Mouse (Mus musculus) heart, embryonic 12.5 days (tissue): ENCODE data around the gene Ppp1r11. TPM values are rescaled to one million over a fixed set of nuclear protein-coding genes. Genes with fewer than 3 reads are reported as not detected.
A peak's percentile ranks its signal among the peaks of the same experiment; 100 is the strongest.

Experiments
- ATAC-seq: fragments of 200-750 bp; cut with Nextera tagmentation; 2 replicates; pipeline ENCODE4 v1.8.0; 2017; ENCODE audit warnings: moderate TSS enrichment, moderate library complexity; ENCODE audit not compliant: insufficient number of reproducible peaks, low FRiP score
- H3K27ac ChIP-seq: fragments of 300-500 bp; sonication (generic); 2 replicates; pipeline ENCODE4 v1.5.1; 2016; ENCODE audit warnings: mild to moderate bottlenecking, moderate library complexity; ENCODE audit not compliant: poor library complexity, severe bottlenecking
- H3K27me3 ChIP-seq: fragments of 300-500 bp; sonication (generic); replicated peaks from 2 replicates; pipeline ENCODE4 v1.6.1; 2016; ENCODE audit warnings: mild to moderate bottlenecking, moderate library complexity
- H3K36me3 ChIP-seq: fragments of 300-500 bp; sonication (generic); 2 replicates; pipeline ENCODE4 v1.6.1; 2016; ENCODE audit warnings: mild to moderate bottlenecking, moderate library complexity
- H3K4me1 ChIP-seq: fragments of 300-500 bp; sonication (generic); replicated peaks from 2 replicates; pipeline ENCODE4 v1.6.1; 2016; ENCODE audit warnings: mild to moderate bottlenecking
- H3K4me2 ChIP-seq: fragments of 300-500 bp; sonication (generic); 2 replicates; pipeline ENCODE4 v1.6.1; 2016; ENCODE audit warnings: mild to moderate bottlenecking, moderate library complexity
- H3K4me3 ChIP-seq: fragments of 300-500 bp; sonication (generic); 2 replicates; pipeline ENCODE4 v1.5.1; 2016; ENCODE audit warnings: mild to moderate bottlenecking
- H3K9ac ChIP-seq: fragments of 300-500 bp; sonication (generic); 2 replicates; pipeline ENCODE4 v1.6.1; 2016; ENCODE audit warnings: mild to moderate bottlenecking, moderate library complexity
- H3K9me3 ChIP-seq: fragments of 300-500 bp; sonication (generic); replicated peaks from 2 replicates; pipeline ENCODE4 v1.6.1; 2016; ENCODE audit warnings: mild to moderate bottlenecking, moderate library complexity
- WGBS: fragments of 180-500 bp; shearing (Covaris S2); methylation state at CpG from one replicate; pipeline ENCODE4 v1.1.7; 2016; 5-methylcytosine and 5-hydroxymethylcytosine counted together
- polyA plus RNA-seq: library from polyadenylated mRNA; unstranded; fragments of >200 nt; fragmentation: Nextera tagmentation; extraction: Ambion mirVana; gene quantifications from 2 replicates; pipeline ENCODE4 v1.2.1, GENCODE M21; 2016

Ppp1r11 gene
- polyA plus RNA-seq, 1 experiment from 2014 or later: 83.8 TPM

DNA sequence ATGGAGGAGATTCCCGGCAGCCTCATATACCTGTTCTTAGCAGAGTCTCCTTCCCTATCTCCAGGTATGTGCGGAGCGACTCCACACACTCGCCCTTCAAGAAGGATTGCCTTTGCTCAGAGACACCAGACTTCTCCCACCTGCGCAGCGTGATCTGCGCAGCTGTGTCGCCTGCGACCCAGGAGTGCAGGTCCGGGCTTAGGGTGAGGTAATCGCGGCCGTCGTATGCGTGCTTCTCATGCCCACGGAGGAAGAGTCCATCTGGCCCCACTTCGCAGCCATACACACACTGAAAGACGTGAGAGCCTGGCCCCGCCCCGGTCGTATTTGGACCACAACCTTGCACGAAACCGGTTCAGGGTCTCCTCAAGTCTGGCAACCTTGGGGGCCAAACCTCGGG, 36.9 kb upstream of the Ppp1r11 start:
- no peak for ATAC-seq
- no peak overlapping the region for H3K9ac ChIP-seq
- 6% methylated on average over 24 of the region's 24 CpGs for WGBS
- no peaks in the 10 kb centered on the region for H3K36me3 ChIP-seq
- H3K27ac ChIP-seq: no peak overlapping the region
- H3K4me1 ChIP-seq: peaks cover 4% of the 10 kb centered on the region; the same call in 1 of the 2 replicates
- H3K4me3 ChIP-seq: peak overlapping the region; percentile 33
- no peaks in the 10 kb centered on the region for H3K9me3 ChIP-seq
- peak overlapping the region; percentile 64 for H3K4me2 ChIP-seq
- H3K27me3 ChIP-seq: peaks cover 32% of the 10 kb centered on the region

DNA sequence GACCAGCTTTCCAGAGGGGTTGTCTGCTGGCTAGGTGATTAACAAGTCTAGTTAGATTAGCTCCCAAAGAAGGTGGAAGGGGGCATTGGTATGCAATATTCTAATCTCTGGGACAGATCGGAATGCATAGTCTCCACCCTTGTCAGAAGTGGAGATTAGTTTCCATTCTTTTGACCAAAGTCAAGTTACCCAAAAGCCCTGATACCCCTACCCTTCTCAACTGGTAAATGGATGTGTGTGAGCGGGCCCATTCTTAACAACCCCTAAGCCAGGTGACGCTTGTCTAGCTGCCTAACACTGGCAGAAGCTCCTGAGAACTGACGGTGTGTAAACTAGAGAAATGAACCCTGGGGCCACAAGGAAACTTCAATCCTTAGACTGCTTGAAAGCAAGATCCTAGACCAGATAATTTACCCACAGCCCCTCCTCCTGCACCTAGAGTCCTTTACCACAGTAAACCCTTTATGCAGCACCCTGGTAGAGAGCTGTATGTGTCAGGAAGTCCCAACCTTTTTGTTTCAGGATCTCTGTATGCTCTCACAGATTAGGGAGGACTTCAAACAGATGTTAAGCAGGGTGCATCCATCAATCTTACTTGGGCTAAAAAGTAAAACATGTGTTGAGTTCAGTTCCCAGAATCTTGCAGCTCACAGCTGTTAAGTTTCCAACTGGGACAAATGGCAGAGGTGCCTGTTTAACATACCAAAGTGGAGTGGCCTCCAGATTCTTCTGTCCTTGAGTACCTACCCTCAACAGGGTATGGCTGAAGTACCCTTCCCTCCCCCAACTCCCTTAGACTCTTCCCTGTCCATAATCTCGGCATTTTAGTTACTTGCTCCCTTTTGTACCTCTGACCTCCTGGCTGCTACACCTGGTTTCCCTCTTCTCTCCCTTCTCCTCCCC, 31.0 kb upstream of the Ppp1r11 start:
- no peaks in the 10 kb centered on the region for H3K9me3 ChIP-seq
- H3K36me3 ChIP-seq: no peaks in the 10 kb centered on the region
- H3K4me1 ChIP-seq: peaks cover 18% of the 10 kb centered on the region; the same call in 1 of the 2 replicates
- H3K4me3 ChIP-seq: no peak overlapping the region
- H3K4me2 ChIP-seq: no peak overlapping the region
- no peak overlapping the region for H3K27ac ChIP-seq
- peaks cover 19% of the 10 kb centered on the region for H3K27me3 ChIP-seq
- no peak for ATAC-seq
- no peak overlapping the region for H3K9ac ChIP-seq
- WGBS: 29% methylated on average over 5 of the region's 5 CpGs

- peaks cover 18% of the 10 kb centered on the region; the same call in 1 of the 2 replicates for H3K4me1 ChIP-seq
- ATAC-seq: no peak
- no peaks in the 10 kb centered on the region for H3K9me3 ChIP-seq
- H3K36me3 ChIP-seq: no peaks in the 10 kb centered on the region
- H3K4me3 ChIP-seq: peak overlapping the region; percentile 39
- H3K4me2 ChIP-seq: peak overlapping the region; percentile 66
- H3K27ac ChIP-seq: no peak overlapping the region
- WGBS: 5% methylated on average over 4 of the region's 4 CpGs
- peaks cover 14% of the 10 kb centered on the region; the same call in 1 of the 2 replicates for H3K27me3 ChIP-seq
- no peak overlapping the region for H3K9ac ChIP-seq
These were observed 30.3 kb upstream of the Ppp1r11 start for GRCm38 (mm10) chr17:36981845-36982244.

DNA sequence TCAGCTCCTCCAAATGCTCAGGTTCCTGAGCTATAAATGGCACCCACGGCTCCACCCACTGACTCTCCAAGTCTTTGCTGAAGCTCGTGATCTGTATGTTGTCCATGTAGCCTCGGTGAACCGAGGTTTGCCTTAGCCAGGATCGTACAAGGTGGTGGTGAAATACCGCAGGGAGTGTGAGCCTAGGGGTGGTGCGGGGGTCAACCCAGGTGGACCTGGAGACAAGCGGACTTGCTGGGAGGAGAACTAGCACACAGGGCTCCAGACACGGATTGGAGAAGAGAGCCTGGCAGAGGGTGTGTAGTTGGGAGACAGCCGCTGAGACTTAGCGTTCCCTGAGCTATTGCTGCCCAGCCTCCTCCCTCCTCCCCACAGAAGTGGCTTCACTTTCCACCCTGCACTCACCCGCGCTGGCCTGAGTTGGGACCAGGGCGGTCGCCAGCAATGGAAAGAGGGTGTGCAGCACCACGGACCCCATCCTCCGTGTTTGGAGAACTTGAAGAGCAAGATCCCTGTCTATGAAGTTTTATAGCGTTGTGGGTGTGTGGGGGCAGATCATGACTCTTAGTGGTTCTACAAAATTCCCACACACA, 29.8 kb upstream of the Ppp1r11 start, which contains the start of gene 2410137M14Rik:
TSS of gene 2410137M14Rik (minus strand) at position 17 of the 593 bp plus-strand sequence.
- ATAC-seq: peak; percentile 39; the same call in 1 of the 2 replicates
- H3K9me3 ChIP-seq: no peaks in the 10 kb centered on the region
- H3K9ac ChIP-seq: peak within 1 kb of the TSS; percentile 58; the same call in 1 of the 2 replicates
- 4% methylated on average over 18 of the region's 18 CpGs for WGBS
- peak within 1 kb of the TSS; percentile 66 for H3K4me2 ChIP-seq
- no peaks in the 10 kb centered on the region for H3K36me3 ChIP-seq
- no peak within 1 kb of the TSS for H3K27ac ChIP-seq
- H3K4me3 ChIP-seq: peak within 1 kb of the TSS; percentile 39
- peaks cover 18% of the 10 kb centered on the region; the same call in 1 of the 2 replicates for H3K4me1 ChIP-seq
- peaks cover 10% of the 10 kb centered on the region; the same call in 1 of the 2 replicates for H3K27me3 ChIP-seq

DNA sequence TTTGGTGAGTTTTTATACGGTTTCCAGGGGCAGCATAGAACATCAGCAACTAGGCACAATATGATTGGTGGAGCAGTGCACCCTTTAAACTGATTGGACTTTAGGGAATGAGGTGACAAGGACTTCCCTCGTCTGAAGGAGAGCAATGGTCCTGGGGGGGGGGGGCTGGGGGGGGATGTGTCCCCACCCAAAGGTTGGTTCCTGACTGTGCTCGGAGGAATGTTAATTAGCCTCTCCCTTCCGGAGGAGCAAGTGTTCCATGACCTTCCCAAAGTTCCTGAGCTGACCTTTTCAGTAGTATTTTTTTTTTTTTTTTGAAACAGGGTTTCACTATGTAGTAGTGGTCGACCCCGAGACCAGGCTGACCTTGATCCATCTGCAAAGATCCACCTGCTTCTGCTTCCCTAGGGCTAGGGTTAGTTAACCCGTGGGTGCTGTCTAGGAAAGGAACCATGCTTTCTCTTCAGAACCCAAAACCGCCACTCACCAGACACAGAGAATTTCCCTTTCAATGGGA, 21.8 kb upstream of the Ppp1r11 start:
- 68% methylated on average over 8 of the region's 8 CpGs for WGBS
- Histone ChIP-seq H3K4me2 (no peak overlapping the region), H3K36me3 (no peaks in the 10 kb centered on the region), H3K4me1 (no peaks in the 10 kb centered on the region), H3K27me3 (0 out of 2 replicates have a peak, but pooled peaks cover under 1% of the 10 kb centered on the region), H3K4me3 (no peak overlapping the region), H3K9me3 (no peaks in the 10 kb centered on the region), H3K9ac (no peak overlapping the region), H3K27ac (no peak overlapping the region)
- no peak for ATAC-seq

GRCm38 (mm10) chr17:36972791-36973190, 21.2 kb upstream of the Ppp1r11 start:
- Histone ChIP-seq H3K27ac (no peak overlapping the region), H3K9ac (no peak overlapping the region), H3K4me3 (no peak overlapping the region), H3K4me2 (no peak overlapping the region), H3K4me1 (no peaks in the 10 kb centered on the region), H3K9me3 (no peaks in the 10 kb centered on the region), H3K27me3 (no peaks in the 10 kb centered on the region), H3K36me3 (no peaks in the 10 kb centered on the region)
- ATAC-seq: no peak
- 70% methylated on average over 3 of the region's 3 CpGs for WGBS

DNA sequence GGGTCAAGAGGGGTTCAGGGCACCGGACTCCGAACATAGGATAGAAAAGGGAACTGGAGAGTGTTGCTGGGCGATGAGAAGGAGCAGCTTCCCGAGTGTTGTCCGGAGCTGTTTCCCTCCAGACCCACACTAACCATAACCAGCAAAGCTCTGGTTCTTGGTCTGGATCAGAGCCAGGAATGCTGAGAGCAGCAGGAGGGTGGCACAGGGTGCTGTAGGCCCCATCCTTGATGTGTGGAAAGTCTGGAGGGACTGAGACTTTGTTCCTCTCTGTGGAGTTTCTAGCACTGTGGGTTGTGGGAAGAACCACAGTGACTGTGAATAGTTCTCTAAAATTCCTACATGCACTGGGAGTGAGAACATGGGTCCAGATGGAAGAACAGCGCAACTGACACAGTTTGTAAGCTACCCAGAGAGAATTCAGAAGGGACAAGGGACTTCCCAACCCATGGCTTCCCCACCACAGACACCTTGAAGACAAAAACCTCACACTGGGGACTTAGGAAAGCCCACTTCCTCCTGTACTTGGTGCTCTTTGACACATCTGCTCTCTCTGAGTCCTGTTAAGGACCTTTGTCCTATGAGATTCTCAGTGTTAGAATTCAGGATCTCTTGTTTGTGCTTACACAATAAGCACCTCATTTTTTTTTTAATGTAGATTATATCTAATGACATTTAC, 19.8 kb upstream of the Ppp1r11 start:
- ATAC-seq: no peak
- Histone ChIP-seq H3K27ac (no peak overlapping the region), H3K36me3 (no peaks in the 10 kb centered on the region), H3K4me1 (no peaks in the 10 kb centered on the region), H3K9ac (no peak overlapping the region), H3K4me3 (no peak overlapping the region), H3K27me3 (no peaks in the 10 kb centered on the region), H3K9me3 (no peaks in the 10 kb centered on the region), H3K4me2 (no peak overlapping the region)
- 87% methylated on average over 6 of the region's 6 CpGs for WGBS

- peaks cover 4% of the 10 kb centered on the region; the same call in 1 of the 2 replicates for H3K36me3 ChIP-seq
- H3K9ac ChIP-seq: no peak overlapping the region
- WGBS: 75% methylated on average over 14 of the region's 14 CpGs
- H3K9me3 ChIP-seq: no peaks in the 10 kb centered on the region
- H3K4me2 ChIP-seq: no peak overlapping the region
- H3K27me3 ChIP-seq: no peaks in the 10 kb centered on the region
- ATAC-seq: no peak
- no peaks in the 10 kb centered on the region for H3K4me1 ChIP-seq
- no peak overlapping the region for H3K4me3 ChIP-seq
- no peak overlapping the region for H3K27ac ChIP-seq
These were observed 18.9 kb upstream of the Ppp1r11 start for GRCm38 (mm10) chr17:36970316-36970890.

DNA sequence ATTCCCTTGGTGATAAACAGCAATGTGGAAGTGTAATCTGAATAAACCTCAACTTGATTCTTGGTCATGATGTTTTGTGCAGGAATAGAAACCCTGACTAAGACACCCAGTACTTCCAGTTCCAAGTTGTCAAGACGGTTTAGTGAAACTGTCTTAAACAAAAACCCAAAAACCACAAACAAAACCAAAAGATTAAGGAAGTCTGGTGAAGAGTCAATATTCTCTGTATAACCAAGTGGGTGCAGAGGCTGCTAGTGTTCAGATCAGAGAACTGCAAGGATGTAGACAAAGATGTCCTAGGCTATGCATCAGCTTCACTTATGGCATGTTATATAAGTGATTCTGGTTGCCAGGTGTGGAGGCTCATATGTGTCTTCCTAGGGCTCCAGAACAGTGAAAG, 15.3 kb upstream of the Ppp1r11 start:
- 82% methylated on average over 1 of the region's 1 CpGs for WGBS
- H3K4me2 ChIP-seq: no peak overlapping the region
- H3K27ac ChIP-seq: no peak overlapping the region
- H3K9me3 ChIP-seq: no peaks in the 10 kb centered on the region
- H3K4me1 ChIP-seq: no peaks in the 10 kb centered on the region
- no peak overlapping the region for H3K4me3 ChIP-seq
- H3K9ac ChIP-seq: no peak overlapping the region
- no peak for ATAC-seq
- H3K27me3 ChIP-seq: no peaks in the 10 kb centered on the region
- peaks cover 4% of the 10 kb centered on the region; the same call in 1 of the 2 replicates for H3K36me3 ChIP-seq

DNA sequence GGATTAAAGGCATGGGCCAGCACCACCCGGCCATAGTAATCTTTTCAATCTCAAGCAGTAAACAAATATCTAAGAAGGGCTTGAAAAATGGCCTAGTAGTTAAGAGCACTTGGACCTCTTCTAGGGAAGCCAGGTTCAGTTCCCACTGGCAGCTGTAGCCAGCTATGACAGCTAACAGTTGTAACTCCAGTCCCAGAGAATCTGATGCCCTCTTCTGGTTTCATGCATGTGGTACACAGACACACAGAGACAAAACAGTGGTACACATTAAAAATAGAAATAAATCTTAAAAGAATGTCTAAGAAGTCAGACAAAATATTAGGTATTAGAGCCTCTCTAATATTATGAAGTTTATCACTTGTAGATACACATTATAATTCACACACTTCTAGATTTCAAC, 9.6 kb upstream of the Ppp1r11 start:
- Histone ChIP-seq H3K27me3 (no peaks in the 10 kb centered on the region), H3K4me2 (no peak overlapping the region), H3K9ac (no peak overlapping the region), H3K9me3 (no peaks in the 10 kb centered on the region), H3K4me3 (no peak overlapping the region), H3K4me1 (peaks cover 13% of the 10 kb centered on the region), H3K27ac (no peak overlapping the region), H3K36me3 (peaks cover 10% of the 10 kb centered on the region; the same call in 1 of the 2 replicates)
- no peak for ATAC-seq
- 71% methylated on average over 1 of the region's 1 CpGs for WGBS
